Comparison of ENCODE assay signal across 35 mouse cellular contexts in the genomic region with DNA sequence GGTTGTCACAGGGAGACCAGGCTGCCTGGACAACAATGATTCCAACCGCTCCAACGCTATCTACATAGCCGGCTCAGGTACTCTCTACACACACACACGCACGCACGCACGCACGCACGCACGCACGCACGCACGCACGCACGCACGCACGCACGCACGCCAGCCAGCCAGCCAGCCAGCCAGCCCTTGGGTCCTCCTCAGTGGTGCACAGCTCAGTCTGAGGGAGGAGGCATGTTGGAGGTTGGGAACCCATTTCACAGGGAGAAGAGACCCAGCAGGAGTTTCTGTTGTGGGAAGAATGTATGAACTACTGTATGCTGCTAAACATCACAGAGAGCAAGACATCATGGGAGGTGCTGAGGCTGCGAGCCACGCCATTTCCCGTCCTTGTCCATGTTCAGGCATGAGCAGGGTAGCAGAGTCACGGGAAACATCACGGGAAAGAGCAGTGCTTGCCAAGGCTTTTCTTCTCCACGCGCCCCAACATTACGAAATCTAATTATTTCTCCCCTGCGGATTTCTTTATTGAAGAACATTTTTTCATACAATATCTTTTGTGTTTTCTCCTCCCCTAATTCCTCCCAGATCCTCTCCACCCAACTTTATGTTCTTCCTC. TPM values are rescaled to one million over a fixed set of nuclear protein-coding genes. Genes with fewer than 3 reads are reported as not detected.
A peak's percentile ranks its signal among the peaks of the same experiment; 100 is the strongest.
DNase-seq lines count a peak whose midpoint lies in the region; ATAC-seq and TF ChIP-seq lines count a peak whose summit lies in the region.
"Had no signal": no experiment of that assay in that cellular context is flagged by ENCODE, and none has a peak within 500 bp of the region (broad histone marks: within the 10 kb centered on the region; RNA-seq: fewer than 3 reads in every experiment).

No protein-coding gene starts in this region.

- no peak for TF ChIP-seq EP300 in ES-Bruce4 (IDR thresholded peaks at IDR 0.05; ENCODE audit: insufficient read depth, low read depth, low read length)

- in situ Hi-C loops in ES-E14 (cut with MboI; ENCODE audit: low sequenced_read_pairs in 2 of 2, unreplicated experiment in 2 of 2) = no loop called here

- H3K9ac ChIP-seq in heart, embryonic 12.5 days = no peak overlapping the region
- peak overlapping the region; percentile 51 for H3K9ac ChIP-seq in ES-Bruce4 (ENCODE audit: low read depth, poor library complexity, severe bottlenecking)
- H3K9ac ChIP-seq in ES-E14 (ENCODE audit: insufficient read depth, low read depth, low read length, poor library complexity, severe bottlenecking) = peak overlapping the region; percentile 70; the same call in 1 of the 2 replicates
- H3K9ac ChIP-seq: embryonic facial prominence, embryonic 12.5 days; embryonic facial prominence, embryonic 15.5 days; forebrain, postnatal 0 days; hindbrain, embryonic 12.5 days; hindbrain, embryonic 15.5 days had no signal

- 89% methylated on average over 28 of the region's 28 CpGs for WGBS in heart, embryonic 12.5 days

- no peak for TF ChIP-seq CTCF in ES-Bruce4 (IDR thresholded peaks at IDR 0.05; ENCODE audit: low read depth, low read length)

- ATAC-seq in heart, embryonic 12.5 days (ENCODE audit: insufficient number of reproducible peaks, low FRiP score) = no peak
- ATAC-seq in megakaryocyte-erythroid progenitor cell, adult 5-6 weeks (replicated peaks; ENCODE audit: low FRiP score, low TSS enrichment, poor library complexity, severe bottlenecking) = no peak
- ATAC-seq: forebrain, embryonic 14.5 days; forebrain, postnatal 0 days; intestine, postnatal 0 days had no signal

- peak; percentile 94 for DNase-seq in heart, adult 11 months
- no peak for DNase-seq in ES-E14 (ENCODE audit: low read depth, low spot score)
- peak; percentile 87 for DNase-seq in ZHBTc4 (ENCODE audit: low read depth, low spot score)
- DNase-seq in kidney, postnatal 25 days = no peak
- DNase-seq in Muller cell, postnatal 12 days (ENCODE audit: inconsistent ontology term) = no peak
- DNase-seq: adrenal gland, adult 2 months; adrenal gland, postnatal 14 days; cerebellum, adult 11 months; cerebellum, adult 2 months; cerebellum, adult 9-11 months; cerebellum, postnatal 25 days; forebrain, postnatal 0 days; gastrocnemius, postnatal 10 days; heart, adult 2 months had no signal

- H3K4me2 ChIP-seq in heart, embryonic 12.5 days = no peak overlapping the region
- H3K4me2 ChIP-seq: embryonic facial prominence, embryonic 12.5 days; embryonic facial prominence, embryonic 15.5 days; hindbrain, embryonic 12.5 days; hindbrain, embryonic 15.5 days had no signal

- no peaks in the 10 kb centered on the region for H3K36me3 ChIP-seq in heart, embryonic 12.5 days
- H3K36me3 ChIP-seq in ES-Bruce4 (ENCODE audit: control insufficient read depth, insufficient read depth, low read length, poor library complexity, severe bottlenecking) (no peaks in the 10 kb centered on the region), ES-E14 (ENCODE audit: control insufficient read depth, insufficient read depth, low read length, poor library complexity, severe bottlenecking) (no peaks in the 10 kb centered on the region)
- H3K36me3 ChIP-seq: embryonic facial prominence, embryonic 12.5 days; embryonic facial prominence, embryonic 15.5 days; G1E; heart, embryonic 10.5 days; hindbrain, embryonic 12.5 days; hindbrain, embryonic 15.5 days had no signal

- peaks cover 15% of the 10 kb centered on the region for H3K4me1 ChIP-seq in heart, embryonic 12.5 days (replicated peaks)
- peaks cover 17% of the 10 kb centered on the region for H3K4me1 ChIP-seq in ES-Bruce4 (ENCODE audit: control insufficient read depth, insufficient read depth, low read length)
- H3K4me1 ChIP-seq in ES-E14 (ENCODE audit: control insufficient read depth in 2 of 2, insufficient read depth in 2 of 2, low read length in 2 of 2, poor library complexity in 1 of 2) = peaks cover 8 to 24% of the 10 kb centered on the region in 2 experiments; a peak in 3 of 4 replicates
- H3K4me1 ChIP-seq: hindbrain, embryonic 12.5 days; hindbrain, embryonic 15.5 days had no signal

- no peak overlapping the region for H3K27ac ChIP-seq in heart, embryonic 12.5 days (ENCODE audit: poor library complexity, severe bottlenecking)
- peak overlapping the region; percentile 38 for H3K27ac ChIP-seq in ES-Bruce4 (ENCODE audit: insufficient read depth, low read length)
- peak overlapping the region; percentile 11; the same call in 1 of the 2 replicates for H3K27ac ChIP-seq in ES-E14 (ENCODE audit: insufficient read depth, low read depth, low read length, poor library complexity, severe bottlenecking)
- H3K27ac ChIP-seq: embryonic facial prominence, embryonic 12.5 days; embryonic facial prominence, embryonic 15.5 days; heart, adult 2 months; heart, embryonic 10.5 days; hindbrain, embryonic 12.5 days; hindbrain, embryonic 15.5 days had no signal

- peak; percentile 71 for TF ChIP-seq POLR2A in ES-Bruce4 (IDR thresholded peaks at IDR 0.05; ENCODE audit: insufficient read depth, low read length)

- H3K27me3 ChIP-seq in heart, embryonic 12.5 days (replicated peaks) = peaks cover 10% of the 10 kb centered on the region; the same call in 1 of the 2 replicates
- H3K27me3 ChIP-seq in ES-Bruce4 (ENCODE audit: control insufficient read depth, insufficient read depth, low read length, poor library complexity, severe bottlenecking) = no peaks in the 10 kb centered on the region
- H3K27me3 ChIP-seq: embryonic facial prominence, embryonic 12.5 days; embryonic facial prominence, embryonic 15.5 days; hindbrain, embryonic 12.5 days; hindbrain, embryonic 15.5 days had no signal

- no peaks in the 10 kb centered on the region for H3K9me3 ChIP-seq in heart, embryonic 12.5 days (replicated peaks)
- H3K9me3 ChIP-seq in ES-Bruce4 (replicated peaks; ENCODE audit: control insufficient read depth, insufficient read depth, low read length, poor library complexity, severe bottlenecking) (no peaks in the 10 kb centered on the region), ES-E14 (ENCODE audit: control insufficient read depth, insufficient read depth, low read depth, low read length) (no peaks in the 10 kb centered on the region)
- H3K9me3 ChIP-seq: embryonic facial prominence, embryonic 12.5 days; embryonic facial prominence, embryonic 15.5 days; G1E; heart, embryonic 10.5 days; hindbrain, embryonic 12.5 days; hindbrain, embryonic 15.5 days had no signal

- no peak overlapping the region for H3K4me3 ChIP-seq in heart, embryonic 12.5 days
- H3K4me3 ChIP-seq in ES-Bruce4 (ENCODE audit: low read depth, low read length) (peak overlapping the region; percentile 71), ES-E14 (ENCODE audit: insufficient read depth in 1 of 2, low read depth in 1 of 2, low read length in 2 of 2, poor library complexity in 1 of 2, severe bottlenecking in 1 of 2) (peak overlapping the region; percentile 59 to 67)
- H3K4me3 ChIP-seq: embryonic facial prominence, embryonic 12.5 days; embryonic facial prominence, embryonic 15.5 days; heart, adult 2 months; heart, embryonic 10.5 days; hindbrain, embryonic 12.5 days; hindbrain, embryonic 15.5 days had no signal

TF ChIP-seq in ES-E14, 5 proteins besides CTCF, POLR2A, EP300 and RAD21:
- no peak for TF ChIP-seq HCFC1 (IDR thresholded peaks at IDR 0.05; ENCODE audit: borderline replicate concordance, insufficient read depth, low read length)
- TF ChIP-seq CHD2 (IDR thresholded peaks at IDR 0.05; ENCODE audit: low read depth, low read length) = no peak
- TF ChIP-seq ZNF384 (IDR thresholded peaks at IDR 0.05; ENCODE audit: low read depth, low read length) = no peak
- no peak for TF ChIP-seq MAFK (IDR thresholded peaks at IDR 0.05; ENCODE audit: insufficient read depth, low read depth, low read length)
- TF ChIP-seq ZC3H11A (IDR thresholded peaks at IDR 0.05; ENCODE audit: borderline replicate concordance, low read depth, low read length) = no peak

RNA-seq across cellular contexts. Expression of gene Cyb561, which starts 2.8 kb away (rescaled TPM):
- 4.1 and 5.5 TPM in 2 replicates for polyA plus RNA-seq in heart, embryonic 12.5 days (2016; fragmentation: Nextera tagmentation; extraction: Ambion mirVana)
- 21.4 TPM in 2 replicates for polyA plus RNA-seq in ES-Bruce4 (2011; ENCODE audit: insufficient read depth, insufficient read length, low read depth, missing spikeins)
- 14.7 and 28.6 TPM in 2 replicates for total RNA-seq in ES-E14 (2012; rRNA removed)
- 3.3 and 10.0 TPM in 2 replicates for total RNA-seq in megakaryocyte-erythroid progenitor cell, adult 5-6 weeks (2014; fragmentation: Nextera tagmentation)
- 2.1 and 2.5 TPM in 2 replicates for total RNA-seq in megakaryocyte-erythroid progenitor cell, adult 5-6 weeks (2017)
- polyA plus RNA-seq: G1E had no signal

RNA-seq across cellular contexts. Expression of gene Ace, which starts 11.8 kb away (rescaled TPM):
- 1.00 and 1.3 TPM in 2 replicates for polyA plus RNA-seq in heart, embryonic 12.5 days (2016; fragmentation: Nextera tagmentation; extraction: Ambion mirVana)
- 0.18 TPM in 1 of 2 replicates, not detected in the other for polyA plus RNA-seq in ES-Bruce4 (2011; ENCODE audit: insufficient read depth, insufficient read length, low read depth, missing spikeins)
- total RNA-seq in ES-E14 (2012; rRNA removed) = 1.2 and 1.4 TPM in 2 replicates
- not detected in 2 replicates for total RNA-seq in megakaryocyte-erythroid progenitor cell, adult 5-6 weeks (2014; fragmentation: Nextera tagmentation)
- 0.38 TPM in 1 of 2 replicates, not detected in the other for total RNA-seq in megakaryocyte-erythroid progenitor cell, adult 5-6 weeks (2017)
- total RNA-seq: G1E had no signal
- polyA plus RNA-seq: G1E had no signal

RNA-seq across cellular contexts. Expression of gene Ace3, which starts 38.6 kb away (rescaled TPM):
- not detected in 2 replicates for polyA plus RNA-seq in heart, embryonic 12.5 days (2016; fragmentation: Nextera tagmentation; extraction: Ambion mirVana)
- polyA plus RNA-seq in ES-Bruce4 (2011; ENCODE audit: insufficient read depth, insufficient read length, low read depth, missing spikeins) = not detected in 2 replicates
- total RNA-seq in ES-E14 (2012; rRNA removed) = not detected in 2 replicates
- total RNA-seq in megakaryocyte-erythroid progenitor cell, adult 5-6 weeks (2014; fragmentation: Nextera tagmentation) = not detected in 2 replicates
- not detected in 2 replicates for total RNA-seq in megakaryocyte-erythroid progenitor cell, adult 5-6 weeks (2017)
- total RNA-seq: adrenal gland, adult 2 months; adrenal gland, postnatal 14 days; adrenal gland, postnatal 4 days; common myeloid progenitor, adult 5-6 weeks; forebrain, postnatal 0 days; G1E; gastrocnemius, postnatal 10 days; heart, adult 2 months; heart, postnatal 25 days; hematopoietic stem cell, adult 5-6 weeks had no signal
- polyA plus RNA-seq: adrenal gland, adult 2 months; C2C12; cerebellum, adult 2 months; embryonic facial prominence, embryonic 12.5 days; embryonic facial prominence, embryonic 15.5 days; forebrain, embryonic 11.5 days; forebrain, embryonic 14.5 days; forebrain, postnatal 0 days; frontal cortex, adult 2 months; G1E; heart, adult 2 months; heart, embryonic 10.5 days; heart, embryonic 14.5 days; heart, postnatal 0 days; hindbrain, embryonic 12.5 days; hindbrain, embryonic 15.5 days; intestine, embryonic 14.5 days; intestine, postnatal 0 days had no signal

RNA-seq across cellular contexts. Expression of gene Kcnh6, which starts 52.0 kb away (rescaled TPM):
- 0.19 TPM in 1 of 2 replicates, not detected in the other for polyA plus RNA-seq in heart, embryonic 12.5 days (2016; fragmentation: Nextera tagmentation; extraction: Ambion mirVana)
- 0.21 and 0.68 TPM in 2 replicates for polyA plus RNA-seq in ES-Bruce4 (2011; ENCODE audit: insufficient read depth, insufficient read length, low read depth, missing spikeins)
- total RNA-seq in ES-E14 (2012; rRNA removed) = 1.5 and 1.6 TPM in 2 replicates
- total RNA-seq in megakaryocyte-erythroid progenitor cell, adult 5-6 weeks (2014; fragmentation: Nextera tagmentation) = not detected in 2 replicates
- not detected in 2 replicates for total RNA-seq in megakaryocyte-erythroid progenitor cell, adult 5-6 weeks (2017)
- total RNA-seq: common myeloid progenitor, adult 5-6 weeks; G1E; gastrocnemius, postnatal 10 days; heart, adult 2 months had no signal
- polyA plus RNA-seq: C2C12, G1E had no signal

Comparison
In these comparisons a context has a peak if more than half of its experiments do, and no peak if none do; other contexts are left out.
1. DNase-seq: peak in heart, adult 11 months (single experiment) and ZHBTc4 (single experiment); none in ES-E14 (single experiment), kidney, postnatal 25 days (0 of 2) and Muller cell, postnatal 12 days (single experiment).